Mouse (Mus musculus) right cerebral cortex, postnatal 36 days (tissue): ENCODE data around the gene Chrnb1.
A peak's percentile ranks its signal among the peaks of the same experiment; 100 is the strongest.

Source experiments
- DNase-seq, 2 experiments: peaks; one replicate each; pipeline ENCODE4 v3.0.0; 2022; ENCODE audit warnings: low spot score in 2 of 2, mixed read lengths in 1 of 2

The Chrnb1 gene

DNA sequence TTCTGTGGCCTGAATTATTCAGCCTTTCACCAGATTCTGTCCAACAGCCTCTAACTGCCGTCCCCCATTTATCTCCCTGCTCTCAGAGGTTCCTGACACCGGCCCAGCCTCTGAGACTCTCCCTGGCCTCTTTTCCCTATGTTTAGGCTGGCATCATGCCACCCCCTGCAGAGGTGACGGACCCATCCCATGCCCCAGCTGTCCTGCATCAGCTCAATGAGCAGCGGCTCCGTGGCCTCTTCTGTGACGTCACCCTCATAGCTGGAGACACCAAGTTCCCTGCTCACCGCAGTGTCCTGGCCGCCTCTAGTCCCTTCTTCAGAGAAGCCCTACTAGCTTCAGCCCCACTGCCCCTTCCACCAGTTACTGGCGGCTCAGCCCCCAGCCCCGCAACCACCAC lies 20.0 kb downstream of the Chrnb1 start:
- no peak for DNase-seq

- no peak for DNase-seq
These were observed 20.8 kb downstream of the Chrnb1 start for GRCm38 (mm10) chr11:69774961-69775360.

- DNase-seq: no peak
These were observed 28.2 kb downstream of the Chrnb1 start for GRCm38 (mm10) chr11:69767625-69767909.

DNA sequence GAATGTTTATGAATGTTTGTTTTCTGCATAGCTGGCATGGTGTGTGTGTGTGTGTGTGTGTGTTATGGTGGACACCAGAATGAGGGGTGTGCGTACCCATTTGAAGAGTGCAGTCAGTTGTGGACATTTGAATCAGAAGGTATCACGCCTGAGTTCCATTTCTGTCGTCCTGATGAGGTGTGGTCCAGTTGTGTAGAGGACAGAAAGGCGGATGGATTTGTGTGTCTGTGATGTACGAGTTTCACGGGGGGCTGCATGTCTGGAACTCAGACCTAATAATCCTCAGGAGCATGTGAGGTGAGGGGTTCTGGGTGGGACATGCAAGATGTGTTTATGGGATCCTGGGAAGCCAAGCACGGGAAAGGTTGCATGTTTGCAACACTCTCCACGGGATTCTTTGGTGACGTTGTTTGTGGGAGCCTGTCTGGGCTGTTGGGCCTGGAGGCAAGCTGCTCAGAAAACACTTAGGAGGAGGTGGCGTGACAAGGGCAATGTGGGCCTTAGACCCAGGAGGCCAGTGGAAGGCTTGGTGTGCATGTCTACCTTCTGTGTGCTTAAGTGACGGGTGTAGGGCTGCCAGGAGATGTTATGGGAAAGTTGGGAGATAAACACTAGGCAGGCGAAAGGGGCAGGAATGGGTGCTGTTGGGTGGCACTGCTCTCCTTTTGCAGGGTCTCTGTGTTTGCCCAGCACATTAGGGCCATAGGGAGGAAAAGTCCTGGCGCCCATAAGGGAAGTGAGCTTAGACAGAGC lies 28.7 kb downstream of the Chrnb1 start:
- DNase-seq: no peak

GRCm38 (mm10) chr11:69766126-69766609 lies 29.6 kb downstream of the Chrnb1 start:
- DNase-seq: peak; percentile 54 to 57

DNA sequence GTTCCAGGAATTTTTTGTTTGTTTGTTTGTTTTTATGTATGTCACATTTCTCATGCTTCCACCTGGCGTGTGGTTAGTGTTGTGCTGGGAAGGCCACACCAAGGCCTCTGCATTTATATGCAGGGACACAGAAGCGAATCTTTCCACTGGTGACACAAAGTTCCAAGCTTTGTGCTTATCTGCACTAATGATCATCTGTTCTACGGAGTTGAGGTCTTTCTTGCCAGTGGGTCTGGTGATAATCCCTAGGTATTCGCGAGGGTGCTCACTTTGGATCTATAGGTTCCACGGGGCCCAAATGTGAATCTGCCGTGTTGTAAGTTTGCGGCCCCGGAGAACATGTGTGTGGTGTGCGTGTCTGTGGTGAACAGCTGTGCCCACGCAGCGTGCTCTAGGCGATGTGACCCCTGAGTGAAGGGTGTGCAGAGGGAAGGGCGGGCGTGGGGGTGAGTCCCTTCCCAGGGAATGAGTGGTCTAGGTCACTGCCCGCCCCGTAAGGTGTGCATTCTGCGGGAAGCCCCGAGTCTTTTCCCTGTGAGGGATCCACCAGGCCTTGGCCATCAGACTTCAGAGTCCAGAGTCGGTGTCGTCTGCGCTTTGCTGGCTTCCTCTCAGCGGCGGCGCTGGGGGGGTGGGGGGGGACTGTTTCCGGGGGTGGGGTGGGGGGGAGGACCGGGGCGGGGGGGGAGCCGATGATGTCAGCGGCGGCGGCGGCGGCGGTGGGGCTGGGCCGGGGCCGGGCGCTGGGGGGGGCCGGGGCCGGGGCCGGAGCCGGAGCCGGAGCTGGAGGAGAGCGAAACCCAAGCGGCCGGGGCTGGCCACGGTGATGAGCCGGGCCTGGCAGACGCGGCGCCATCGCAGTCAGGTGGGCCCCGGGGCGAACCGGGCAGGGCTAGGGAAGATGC lies 30.3 kb downstream of the Chrnb1 start, which contains the start of gene Zbtb4:
Zbtb4 (plus strand) TSS at position 692 of the 905 bp plus-strand sequence.
- DNase-seq: no peak

DNA sequence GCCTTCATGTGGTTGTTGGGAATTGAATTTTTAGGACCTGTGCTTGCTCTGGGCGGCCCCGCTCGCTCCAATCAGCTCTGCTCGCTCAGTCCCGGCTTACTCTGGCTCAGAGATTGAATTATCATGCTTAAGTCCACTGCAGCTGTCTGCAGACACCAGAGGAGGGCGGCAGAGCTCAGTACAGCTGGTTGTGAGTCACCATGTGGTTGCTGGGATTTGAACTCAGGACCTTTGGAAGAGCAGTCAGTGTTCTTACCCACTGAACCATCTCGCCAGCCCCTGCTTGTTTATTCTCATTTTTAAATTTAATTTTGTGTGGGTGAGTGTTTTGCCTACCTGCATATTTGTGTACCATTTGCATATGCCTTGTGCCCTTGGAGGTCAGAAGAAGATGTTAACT lies 32.2 kb downstream of the Chrnb1 start:
- no peak for DNase-seq

DNA sequence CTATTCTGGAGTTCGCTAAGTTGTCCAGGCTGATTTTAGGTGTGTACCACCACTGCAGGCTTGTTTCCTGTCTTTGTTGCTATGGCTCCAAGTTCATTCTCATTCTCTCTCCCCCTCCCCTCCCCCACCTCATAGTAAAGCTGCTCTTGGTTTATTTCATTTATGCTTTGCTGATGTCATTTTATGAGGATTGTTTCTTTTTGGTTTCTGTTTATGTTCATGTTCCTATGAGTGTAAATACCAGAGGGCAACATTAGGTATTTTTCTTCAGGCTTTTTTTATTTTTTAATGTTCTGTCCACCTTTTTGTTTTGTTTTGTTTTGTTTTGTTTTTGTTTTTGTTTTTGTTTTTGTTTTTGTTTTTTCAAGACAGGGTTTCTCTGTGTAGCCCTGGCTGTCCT lies 33.9 kb downstream of the Chrnb1 start, which contains the start of gene Slc35g3:
Slc35g3 (minus strand) TSS at position 101 of the 400 bp plus-strand sequence.
- no peak for DNase-seq

GRCm38 (mm10) chr11:69760901-69761200 lies 34.9 kb downstream of the Chrnb1 start:
- no peak for DNase-seq

DNA sequence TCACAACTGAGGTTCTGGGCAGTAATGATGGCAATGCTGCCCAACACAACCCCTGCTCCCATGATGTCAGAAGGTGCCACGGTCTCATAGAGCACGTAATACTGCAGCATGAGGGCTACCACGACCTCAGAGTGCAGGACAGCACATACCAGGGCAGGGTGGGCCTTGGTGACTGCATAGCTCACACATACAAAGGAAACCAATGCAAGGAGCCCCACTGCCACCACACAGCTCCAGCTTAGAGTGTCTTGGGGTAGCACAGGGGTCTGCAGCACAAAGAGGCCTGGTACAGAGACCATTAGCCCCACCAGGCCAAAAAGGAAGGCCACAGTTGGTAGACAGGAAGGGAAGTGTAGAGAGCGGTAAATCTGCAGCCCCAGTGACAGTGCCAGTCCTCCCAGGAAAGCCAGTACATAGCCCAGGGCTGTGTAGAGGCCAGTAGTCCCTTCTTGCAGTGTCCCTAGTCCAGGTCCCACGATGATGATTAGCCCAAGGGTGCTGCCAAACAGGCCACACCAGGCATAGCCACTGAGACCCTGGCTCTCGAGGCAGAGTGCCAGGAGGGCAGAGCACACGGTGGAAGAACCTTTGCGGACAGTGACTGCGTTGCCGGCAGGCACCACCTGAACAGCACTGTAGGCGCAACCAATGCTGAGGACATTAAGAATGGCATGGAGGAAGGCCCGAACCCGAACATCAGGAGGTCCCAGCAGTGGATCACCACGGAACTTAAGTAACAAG lies 35.4 kb downstream of the Chrnb1 start:
- no peak for DNase-seq

DNA sequence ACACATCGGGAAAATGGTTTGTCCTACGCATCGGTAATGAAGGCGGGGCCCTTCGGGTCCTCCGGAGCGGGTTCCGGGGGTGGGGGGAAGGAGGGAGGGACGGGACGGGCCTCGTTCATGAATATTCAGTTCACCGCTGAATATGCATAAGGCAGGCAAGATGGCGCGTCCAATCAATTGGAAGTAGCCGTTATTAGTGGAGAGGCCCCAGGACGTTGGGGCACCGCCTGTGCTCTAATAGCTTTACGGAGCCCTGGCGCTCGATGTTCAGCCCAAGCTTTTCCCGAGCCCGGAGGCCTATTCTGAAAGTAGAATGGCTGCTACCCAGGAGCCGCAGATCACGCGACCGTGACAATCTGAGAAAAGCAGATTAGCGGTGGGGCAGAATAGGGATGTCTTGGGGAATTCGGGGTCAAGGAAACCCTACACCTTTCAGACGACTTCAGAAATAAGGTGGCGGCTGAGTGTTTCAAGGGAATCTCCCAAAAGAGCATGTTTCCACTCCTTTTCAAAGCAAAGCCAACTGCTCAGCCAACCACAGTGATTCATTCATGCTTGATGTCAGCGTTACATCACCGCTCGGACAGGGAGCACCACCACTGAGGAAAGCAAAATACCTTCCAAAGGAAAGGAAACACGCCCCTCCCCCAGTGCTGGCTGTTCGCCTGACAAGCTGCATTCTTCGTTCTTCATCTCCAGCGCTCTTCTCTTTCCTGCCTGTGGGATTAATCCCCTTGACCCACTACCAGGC lies 36.6 kb downstream of the Chrnb1 start:
- DNase-seq: peak; percentile 81 to 88

GRCm38 (mm10) chr11:69758478-69758970 lies 37.2 kb downstream of the Chrnb1 start, which contains the start of gene Polr2a:
TSS of gene Polr2a (minus strand) at chr11:69758637.
- peak; percentile 96 for DNase-seq

GRCm38 (mm10) chr11:69758090-69758456 lies 37.7 kb downstream of the Chrnb1 start:
- DNase-seq: peak; percentile 91 to 94

DNA sequence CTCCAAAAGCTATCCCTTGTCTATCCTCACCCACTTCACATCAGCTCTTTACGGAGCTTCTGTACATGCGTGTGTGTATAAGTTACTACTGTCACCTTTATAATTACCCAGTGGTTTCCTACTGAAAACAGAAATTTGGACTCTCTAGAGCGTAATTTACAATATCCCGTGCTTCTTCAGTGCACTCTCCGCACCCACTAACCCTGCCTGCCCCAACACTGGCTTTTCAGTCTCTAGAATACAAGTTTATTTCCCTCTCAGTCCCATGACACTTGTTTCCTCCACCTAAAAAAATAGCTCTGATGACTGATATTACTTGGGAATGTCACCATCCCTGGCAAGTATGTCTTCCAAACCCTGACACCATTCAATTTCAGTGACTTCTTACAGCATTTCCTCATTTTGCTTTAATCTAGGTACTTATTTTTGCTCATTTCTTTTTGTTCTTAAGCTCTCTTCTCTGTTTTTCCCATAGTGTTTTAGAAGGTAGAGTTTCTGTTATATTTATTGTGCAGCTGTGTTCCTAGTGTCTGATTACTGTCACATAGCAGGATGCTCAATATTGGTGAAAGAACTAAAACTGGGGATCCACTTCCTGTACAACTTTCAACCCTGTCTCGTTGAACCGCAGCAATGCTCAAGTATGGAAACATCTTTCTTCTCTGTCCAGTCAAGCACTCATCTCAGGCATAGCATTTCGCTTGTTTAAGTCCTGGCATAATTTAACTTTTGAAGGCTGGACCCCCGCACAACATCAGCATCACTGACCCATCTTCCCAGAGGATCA lies 38.2 kb downstream of the Chrnb1 start:
- DNase-seq: no peak

GRCm38 (mm10) chr11:69754701-69755100 lies 41.0 kb downstream of the Chrnb1 start:
- DNase-seq: no peak

GRCm38 (mm10) chr11:69754233-69754632 lies 41.5 kb downstream of the Chrnb1 start:
- no peak for DNase-seq

DNA sequence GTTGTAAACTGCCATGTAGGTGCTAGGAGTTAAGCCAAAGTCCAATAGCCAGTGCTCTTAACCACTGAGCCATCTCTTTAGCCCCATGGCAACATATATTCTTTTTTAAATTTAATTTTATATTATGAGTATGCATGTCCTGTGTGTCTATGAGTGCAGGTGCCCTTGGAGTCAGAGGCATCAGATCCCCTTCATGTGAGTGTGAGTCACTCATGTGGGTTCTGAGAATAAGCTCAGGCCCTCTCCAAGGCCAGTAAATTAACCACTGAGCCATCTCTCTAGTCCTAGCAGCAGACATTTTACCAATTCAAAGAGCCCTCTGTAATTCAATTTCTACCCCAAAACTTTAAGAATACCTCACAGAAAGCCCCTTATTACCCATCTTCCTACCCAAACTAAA lies 43.1 kb downstream of the Chrnb1 start:
- DNase-seq: no peak

DNA sequence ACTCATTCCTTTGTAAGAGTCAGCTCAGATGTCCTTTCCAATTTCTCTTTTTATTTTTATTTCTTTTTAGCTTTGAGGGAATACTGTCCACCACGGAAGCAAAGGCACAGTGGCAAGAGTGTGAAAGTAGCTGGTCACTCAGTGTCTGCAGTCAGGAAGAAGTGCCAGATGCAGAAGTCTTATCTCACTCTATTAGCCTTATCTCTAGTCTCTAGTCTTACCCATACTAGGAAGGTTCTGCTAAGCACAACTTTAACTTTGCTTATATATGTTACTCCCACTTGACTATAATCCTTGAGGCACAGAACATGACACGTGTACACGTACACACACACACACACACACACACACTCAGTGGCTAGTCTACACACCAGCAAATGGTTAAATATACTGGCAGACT lies 44.1 kb downstream of the Chrnb1 start:
- no peak for DNase-seq
